Mouse (Mus musculus): Measurements from ENCODE around the gene Fcgr4. TPM values are rescaled to one million over a fixed set of nuclear protein-coding genes. Genes with fewer than 3 reads are reported as not detected.
"Not testable (repeated sequence)": the region's sequence is repeated elsewhere in the genome, so short reads cannot be mapped to it uniquely, and the experiment has no call there.

The Fcgr4 gene
- polyA plus RNA-seq, 1 experiment from 2014 or later, result 1.2 TPM

- not testable (repeated sequence) for H3K4me1 ChIP-seq (replicated peaks; ENCODE audit: control insufficient read depth, insufficient read depth); H3K27ac ChIP-seq (replicated peaks); ATAC-seq (ENCODE audit: low FRiP score, low TSS enrichment); H3K4me3 ChIP-seq (ENCODE audit: low read depth, low read length); H3K36me3 ChIP-seq (ENCODE audit: control insufficient read depth, insufficient read depth, low read length); DNase-seq (ENCODE audit: low spot score); H3K9me3 ChIP-seq (ENCODE audit: control insufficient read depth, low read length); H3K4me2 ChIP-seq (replicated peaks; ENCODE audit: low read depth); H3K9ac ChIP-seq (ENCODE audit: low read length)
- peaks cover 11% of the 10 kb centered on the region; the same call in 1 of the 2 replicates for H3K27me3 ChIP-seq (ENCODE audit: control insufficient read depth, insufficient read depth, low read length)
- WGBS, result 48% methylated on average over 5 of the region's 5 CpGs
Observed at GRCm38 (mm10) chr1:171067928-171068327, 49.2 kb downstream of the Fcgr4 start.

- not testable (repeated sequence) for H3K9ac ChIP-seq (ENCODE audit: low read length); H3K4me2 ChIP-seq (replicated peaks; ENCODE audit: low read depth); H3K27ac ChIP-seq (replicated peaks); H3K9me3 ChIP-seq (ENCODE audit: control insufficient read depth, low read length); H3K36me3 ChIP-seq (ENCODE audit: control insufficient read depth, insufficient read depth, low read length); H3K4me1 ChIP-seq (replicated peaks; ENCODE audit: control insufficient read depth, insufficient read depth); H3K4me3 ChIP-seq (ENCODE audit: low read depth, low read length); H3K27me3 ChIP-seq (ENCODE audit: control insufficient read depth, insufficient read depth, low read length); ATAC-seq (ENCODE audit: low FRiP score, low TSS enrichment)
- WGBS, result 57% methylated on average over 3 of the region's 3 CpGs
- peak; percentile 33 for DNase-seq (ENCODE audit: low spot score)
Observed at GRCm38 (mm10) chr1:171069508-171069907, 50.8 kb downstream of the Fcgr4 start.

- 21% methylated on average over 11 of the region's 16 CpGs for WGBS
- H3K4me3 ChIP-seq (ENCODE audit: low read depth, low read length); DNase-seq (ENCODE audit: low spot score); H3K4me1 ChIP-seq (replicated peaks; ENCODE audit: control insufficient read depth, insufficient read depth); ATAC-seq (ENCODE audit: low FRiP score, low TSS enrichment); H3K27ac ChIP-seq (replicated peaks); H3K9ac ChIP-seq (ENCODE audit: low read length); H3K9me3 ChIP-seq (ENCODE audit: control insufficient read depth, low read length); H3K4me2 ChIP-seq (replicated peaks; ENCODE audit: low read depth); H3K27me3 ChIP-seq (ENCODE audit: control insufficient read depth, insufficient read depth, low read length); H3K36me3 ChIP-seq (ENCODE audit: control insufficient read depth, insufficient read depth, low read length): not testable (repeated sequence)
Observed at GRCm38 (mm10) chr1:171070879-171071278, 52.2 kb downstream of the Fcgr4 start.

- ATAC-seq (ENCODE audit: low FRiP score, low TSS enrichment), result peak; percentile 65
- H3K36me3 ChIP-seq (ENCODE audit: control insufficient read depth, insufficient read depth, low read length); H3K9ac ChIP-seq (ENCODE audit: low read length); H3K4me2 ChIP-seq (replicated peaks; ENCODE audit: low read depth); H3K27ac ChIP-seq (replicated peaks); H3K4me1 ChIP-seq (replicated peaks; ENCODE audit: control insufficient read depth, insufficient read depth); H3K4me3 ChIP-seq (ENCODE audit: low read depth, low read length); DNase-seq (ENCODE audit: low spot score); H3K27me3 ChIP-seq (ENCODE audit: control insufficient read depth, insufficient read depth, low read length); H3K9me3 ChIP-seq (ENCODE audit: control insufficient read depth, low read length): not testable (repeated sequence)
- no CpG with 5 or more reads among the region's 35 CpGs for WGBS
Observed at GRCm38 (mm10) chr1:171071726-171072125, 53.0 kb downstream of the Fcgr4 start.

- not testable (repeated sequence) for H3K4me2 ChIP-seq (replicated peaks; ENCODE audit: low read depth); H3K4me3 ChIP-seq (ENCODE audit: low read depth, low read length); H3K27me3 ChIP-seq (ENCODE audit: control insufficient read depth, insufficient read depth, low read length); H3K9me3 ChIP-seq (ENCODE audit: control insufficient read depth, low read length); DNase-seq (ENCODE audit: low spot score); H3K27ac ChIP-seq (replicated peaks); H3K4me1 ChIP-seq (replicated peaks; ENCODE audit: control insufficient read depth, insufficient read depth); H3K36me3 ChIP-seq (ENCODE audit: control insufficient read depth, insufficient read depth, low read length); H3K9ac ChIP-seq (ENCODE audit: low read length)
- no CpG with 5 or more reads among the region's 45 CpGs for WGBS
- peak; percentile 49 for ATAC-seq (ENCODE audit: low FRiP score, low TSS enrichment)
Observed at GRCm38 (mm10) chr1:171072217-171072616, 53.5 kb downstream of the Fcgr4 start.

- ATAC-seq (ENCODE audit: low FRiP score, low TSS enrichment) (peak; percentile 9; the same call in 1 of the 2 replicates), DNase-seq (ENCODE audit: low spot score) (peak; percentile 26)
- not testable (repeated sequence) for H3K36me3 ChIP-seq (ENCODE audit: control insufficient read depth, insufficient read depth, low read length); H3K4me1 ChIP-seq (replicated peaks; ENCODE audit: control insufficient read depth, insufficient read depth); H3K27ac ChIP-seq (replicated peaks); H3K4me2 ChIP-seq (replicated peaks; ENCODE audit: low read depth); H3K4me3 ChIP-seq (ENCODE audit: low read depth, low read length); H3K27me3 ChIP-seq (ENCODE audit: control insufficient read depth, insufficient read depth, low read length); H3K9me3 ChIP-seq (ENCODE audit: control insufficient read depth, low read length); H3K9ac ChIP-seq (ENCODE audit: low read length)
- WGBS, result 34% methylated on average over 4 of the region's 10 CpGs
Observed at GRCm38 (mm10) chr1:171074283-171074682, 55.6 kb downstream of the Fcgr4 start.

GRCm38 (mm10) chr1:171076176-171076575 is 57.5 kb downstream of the Fcgr4 start:
- H3K27ac ChIP-seq (replicated peaks); H3K27me3 ChIP-seq (ENCODE audit: control insufficient read depth, insufficient read depth, low read length); H3K9me3 ChIP-seq (ENCODE audit: control insufficient read depth, low read length); DNase-seq (ENCODE audit: low spot score); H3K9ac ChIP-seq (ENCODE audit: low read length); H3K4me1 ChIP-seq (replicated peaks; ENCODE audit: control insufficient read depth, insufficient read depth); H3K36me3 ChIP-seq (ENCODE audit: control insufficient read depth, insufficient read depth, low read length); H3K4me3 ChIP-seq (ENCODE audit: low read depth, low read length); H3K4me2 ChIP-seq (replicated peaks; ENCODE audit: low read depth); ATAC-seq (ENCODE audit: low FRiP score, low TSS enrichment): not testable (repeated sequence)
- 64% methylated on average over 2 of the region's 5 CpGs for WGBS

GRCm38 (mm10) chr1:171077192-171077591 is 58.5 kb downstream of the Fcgr4 start:
- not testable (repeated sequence) for H3K4me1 ChIP-seq (replicated peaks; ENCODE audit: control insufficient read depth, insufficient read depth); H3K27me3 ChIP-seq (ENCODE audit: control insufficient read depth, insufficient read depth, low read length); H3K36me3 ChIP-seq (ENCODE audit: control insufficient read depth, insufficient read depth, low read length); DNase-seq (ENCODE audit: low spot score); H3K4me2 ChIP-seq (replicated peaks; ENCODE audit: low read depth); H3K4me3 ChIP-seq (ENCODE audit: low read depth, low read length); H3K27ac ChIP-seq (replicated peaks); ATAC-seq (ENCODE audit: low FRiP score, low TSS enrichment); H3K9me3 ChIP-seq (ENCODE audit: control insufficient read depth, low read length); H3K9ac ChIP-seq (ENCODE audit: low read length)
- 44% methylated on average over 5 of the region's 5 CpGs for whole genome bisulfite sequencing
